Mouse (Mus musculus) heart, embryonic 13.5 days (tissue): ENCODE results near the gene Rnf44. TPM values are rescaled to one million over a fixed set of nuclear protein-coding genes. Genes with fewer than 3 reads are reported as not detected.

ENCODE experiments used
- ATAC-seq: fragments of 200-750 bp; cut with Nextera tagmentation; 2 replicates; pipeline ENCODE4 v1.8.0; 2017; ENCODE audit warnings: moderate TSS enrichment; ENCODE audit not compliant: insufficient number of reproducible peaks, low FRiP score, low TSS enrichment; ENCODE audit errors: extremely low read depth
- H3K27ac ChIP-seq: fragments of 300-500 bp; sonication (generic); replicated peaks from 2 replicates; pipeline ENCODE4 v1.5.1; 2015; ENCODE audit warnings: moderate library complexity, mild to moderate bottlenecking, inconsistent platforms
- H3K27me3 ChIP-seq: fragments of 300-500 bp; sonication (generic); replicated peaks from 2 replicates; pipeline ENCODE4 v1.6.1; 2015; ENCODE audit warnings: mild to moderate bottlenecking, inconsistent platforms
- H3K36me3 ChIP-seq: fragments of 300-500 bp; sonication (generic); 2 replicates; pipeline ENCODE4 v1.6.1; 2015; ENCODE audit warnings: mild to moderate bottlenecking, inconsistent platforms
- H3K4me1 ChIP-seq: fragments of 300-500 bp; sonication (generic); 2 replicates; pipeline ENCODE4 v1.6.1; 2015; ENCODE audit warnings: inconsistent platforms
- H3K4me2 ChIP-seq: fragments of 300-500 bp; sonication (generic); 2 replicates; pipeline ENCODE4 v1.6.1; 2015; ENCODE audit warnings: inconsistent platforms, mild to moderate bottlenecking, moderate library complexity
- H3K4me3 ChIP-seq: fragments of 300-500 bp; sonication (generic); 2 replicates; pipeline ENCODE4 v1.5.1; 2015; ENCODE audit warnings: moderate library complexity, mild to moderate bottlenecking, inconsistent platforms
- H3K9ac ChIP-seq: fragments of 300-500 bp; sonication (generic); 2 replicates; pipeline ENCODE4 v1.6.1; 2015; ENCODE audit warnings: inconsistent platforms, mild to moderate bottlenecking, moderate library complexity
- H3K9me3 ChIP-seq: fragments of 300-500 bp; sonication (generic); 2 replicates; pipeline ENCODE4 v1.6.1; 2016; ENCODE audit warnings: inconsistent platforms
- WGBS: fragments of 180-500 bp; shearing (Covaris S2); methylation state at CpG from one replicate; pipeline ENCODE4 v1.1.7; 2015; ENCODE audit warnings: mixed read lengths; 5-methylcytosine and 5-hydroxymethylcytosine counted together
- polyA plus RNA-seq: library from polyadenylated mRNA; unstranded; fragments of >200 nt; fragmentation: Nextera tagmentation; extraction: Ambion mirVana; gene quantifications from 2 replicates; pipeline ENCODE4 v1.2.1, GENCODE M21; 2015

Rnf44 gene
- 53.2 and 54.8 TPM in 2 replicates for polyA plus RNA-seq

GRCm38 (mm10) chr13:54693558-54694347 is at the start of gene Rnf44:
TSS of gene Rnf44 (minus strand) at chr13:54693907.
- Histone ChIP-seq H3K27ac (peak within 1 kb of the TSS; percentile 97), H3K4me3 (peak within 1 kb of the TSS; percentile 99), H3K4me2 (peak within 1 kb of the TSS; percentile 99), H3K36me3 (0 out of 2 replicates have a peak, but pooled peaks cover 3% of the 10 kb centered on the region), H3K9me3 (no peaks in the 10 kb centered on the region), H3K4me1 (peaks cover 42% of the 10 kb centered on the region), H3K9ac (peak within 1 kb of the TSS; percentile 99), H3K27me3 (no peaks in the 10 kb centered on the region)
- under 1% methylated on average over 84 of the region's 92 CpGs for WGBS
- ATAC-seq = peak; percentile 98

GRCm38 (mm10) chr13:54738213-54738601 is 44.5 kb upstream of the Rnf44 start:
- Histone ChIP-seq H3K27me3 (peaks cover 93% of the 10 kb centered on the region), H3K27ac (no peak overlapping the region), H3K4me2 (peak overlapping the region; percentile 74), H3K36me3 (no peaks in the 10 kb centered on the region), H3K9ac (peak overlapping the region; percentile 65; the same call in 1 of the 2 replicates), H3K4me3 (peak overlapping the region; percentile 52), H3K4me1 (peaks cover 15% of the 10 kb centered on the region), H3K9me3 (no peaks in the 10 kb centered on the region)
- WGBS = 2% methylated on average over 34 of the region's 34 CpGs
- no peak for ATAC-seq

- 1% methylated on average over 82 of the region's 87 CpGs for WGBS
- Histone ChIP-seq H3K9me3 (no peaks in the 10 kb centered on the region), H3K4me1 (peaks cover 15% of the 10 kb centered on the region), H3K4me2 (peak overlapping the region; percentile 74), H3K9ac (peak overlapping the region; percentile 65), H3K4me3 (peak overlapping the region; percentile 52), H3K36me3 (no peaks in the 10 kb centered on the region), H3K27ac (no peak overlapping the region), H3K27me3 (peaks cover 95% of the 10 kb centered on the region)
- no peak for ATAC-seq
These were observed 43.9 kb upstream of the Rnf44 start for GRCm38 (mm10) chr13:54737488-54738212.

GRCm38 (mm10) chr13:54736931-54737330 is 43.2 kb upstream of the Rnf44 start:
- Histone ChIP-seq H3K27ac (no peak overlapping the region), H3K4me3 (peak overlapping the region; percentile 52), H3K27me3 (peaks cover 88% of the 10 kb centered on the region)

GRCm38 (mm10) chr13:54726131-54726530 is 32.4 kb upstream of the Rnf44 start:
- Histone ChIP-seq H3K9me3 (0 out of 2 replicates have a peak, but pooled peaks cover 7% of the 10 kb centered on the region), H3K4me2 (no peak overlapping the region), H3K27me3 (peaks cover 26% of the 10 kb centered on the region), H3K4me1 (no peaks in the 10 kb centered on the region), H3K4me3 (no peak overlapping the region), H3K27ac (no peak overlapping the region), H3K36me3 (no peaks in the 10 kb centered on the region), H3K9ac (no peak overlapping the region)
- no peak for ATAC-seq
- 50% methylated on average over 11 of the region's 11 CpGs for WGBS

More at GRCm38 (mm10) chr13:54736931-54737330, 43.2 kb upstream of the Rnf44 start:
- Histone ChIP-seq H3K9me3 (no peaks in the 10 kb centered on the region), H3K9ac (peak overlapping the region; percentile 65; the same call in 1 of the 2 replicates), H3K4me1 (peaks cover 15% of the 10 kb centered on the region), H3K36me3 (no peaks in the 10 kb centered on the region), H3K4me2 (peak overlapping the region; percentile 74)
- no peak for ATAC-seq
- WGBS = 14% methylated on average over 3 of the region's 3 CpGs

GRCm38 (mm10) chr13:54723143-54723542 is 29.4 kb upstream of the Rnf44 start:
- Histone ChIP-seq H3K27me3 (peaks cover 23% of the 10 kb centered on the region), H3K9ac (no peak overlapping the region), H3K9me3 (0 out of 2 replicates have a peak, but pooled peaks cover 7% of the 10 kb centered on the region), H3K36me3 (no peaks in the 10 kb centered on the region), H3K4me3 (no peak overlapping the region), H3K4me2 (no peak overlapping the region), H3K4me1 (no peaks in the 10 kb centered on the region), H3K27ac (no peak overlapping the region)
- ATAC-seq = no peak
- 77% methylated on average over 3 of the region's 3 CpGs for WGBS

GRCm38 (mm10) chr13:54716916-54717315 is 23.2 kb upstream of the Rnf44 start:
- no peak overlapping the region for H3K4me3 ChIP-seq
- peaks cover 41% of the 10 kb centered on the region for H3K27me3 ChIP-seq
- H3K9me3 ChIP-seq = no peaks in the 10 kb centered on the region
- H3K4me1 ChIP-seq = no peaks in the 10 kb centered on the region
- H3K9ac ChIP-seq = no peak overlapping the region
- no peak overlapping the region for H3K4me2 ChIP-seq
- 3% methylated on average over 5 of the region's 5 CpGs for WGBS
- no peak overlapping the region for H3K27ac ChIP-seq
- no peak for ATAC-seq
- H3K36me3 ChIP-seq = no peaks in the 10 kb centered on the region

- Histone ChIP-seq H3K36me3 (no peaks in the 10 kb centered on the region), H3K4me3 (no peak overlapping the region), H3K27ac (no peak overlapping the region), H3K9me3 (no peaks in the 10 kb centered on the region), H3K27me3 (peaks cover 41% of the 10 kb centered on the region), H3K9ac (no peak overlapping the region), H3K4me1 (no peaks in the 10 kb centered on the region), H3K4me2 (no peak overlapping the region)
- ATAC-seq = no peak
- WGBS = 69% methylated on average over 10 of the region's 10 CpGs
These were observed 21.3 kb upstream of the Rnf44 start for GRCm38 (mm10) chr13:54714996-54715395.

- Histone ChIP-seq H3K9ac (no peak overlapping the region), H3K4me3 (no peak overlapping the region), H3K4me2 (no peak overlapping the region), H3K36me3 (no peaks in the 10 kb centered on the region), H3K27ac (no peak overlapping the region), H3K27me3 (peaks cover 41% of the 10 kb centered on the region), H3K9me3 (no peaks in the 10 kb centered on the region), H3K4me1 (no peaks in the 10 kb centered on the region)
- ATAC-seq = no peak
- WGBS = 40% methylated on average over 4 of the region's 4 CpGs
These were observed 20.7 kb upstream of the Rnf44 start for GRCm38 (mm10) chr13:54714393-54714792.

GRCm38 (mm10) chr13:54710866-54711265 is 17.2 kb upstream of the Rnf44 start:
- H3K4me1 ChIP-seq = no peaks in the 10 kb centered on the region
- ATAC-seq = no peak
- H3K9me3 ChIP-seq = no peaks in the 10 kb centered on the region
- 71% methylated on average over 3 of the region's 3 CpGs for WGBS
- H3K27me3 ChIP-seq = peaks cover 25% of the 10 kb centered on the region
- no peak overlapping the region for H3K4me3 ChIP-seq
- H3K36me3 ChIP-seq = no peaks in the 10 kb centered on the region
- no peak overlapping the region for H3K4me2 ChIP-seq
- H3K9ac ChIP-seq = no peak overlapping the region
- no peak overlapping the region for H3K27ac ChIP-seq

- WGBS = 29% methylated on average over 6 of the region's 6 CpGs
- H3K4me3 ChIP-seq = no peak overlapping the region
- H3K9me3 ChIP-seq = no peaks in the 10 kb centered on the region
- no peaks in the 10 kb centered on the region for H3K4me1 ChIP-seq
- no peak overlapping the region for H3K9ac ChIP-seq
- no peak overlapping the region for H3K27ac ChIP-seq
- no peaks in the 10 kb centered on the region for H3K36me3 ChIP-seq
- peaks cover 18% of the 10 kb centered on the region; the same call in 1 of the 2 replicates for H3K27me3 ChIP-seq
- no peak overlapping the region for H3K4me2 ChIP-seq
- no peak for ATAC-seq
These were observed 11.2 kb upstream of the Rnf44 start for GRCm38 (mm10) chr13:54704890-54705289.
